Mouse (Mus musculus): ENCODE results near the gene Man2b1. TPM values are rescaled to one million over a fixed set of nuclear protein-coding genes. Genes with fewer than 3 reads are reported as not detected.
A peak's percentile ranks its signal among the peaks of the same experiment; 100 is the strongest.

Man2b1 gene
- polyA plus RNA-seq, 1 experiment from 2014 or later: 40.1 TPM

- no peak for TF ChIP-seq CTCF (IDR thresholded peaks at IDR 0.05; ENCODE audit: low read depth)
- Histone ChIP-seq H3K4me2 (ENCODE audit: low read length) (peak overlapping the region; percentile 71), H3K4me1 (replicated peaks; ENCODE audit: insufficient read depth, low read length) (0 out of 2 replicates have a peak, but pooled peaks cover 8% of the 10 kb centered on the region), H3K36me3 (ENCODE audit: insufficient read depth, low read length) (peaks cover 27% of the 10 kb centered on the region), H3K27ac (peak overlapping the region; percentile 99), H3K27me3 (ENCODE audit: insufficient read depth, low read length) (no peaks in the 10 kb centered on the region), H3K9ac (ENCODE audit: low read depth, low read length) (peak overlapping the region; percentile 93), H3K9me3 (replicated peaks; ENCODE audit: low read length) (no peaks in the 10 kb centered on the region), H3K4me3 (replicated peaks; ENCODE audit: low read depth, low read length) (peak overlapping the region; percentile 89)
- ATAC-seq (replicated peaks; ENCODE audit: low FRiP score, low read depth) (no peak), DNase-seq (ENCODE audit: low spot score) (no peak)
- 32% methylated on average over 9 of the region's 9 CpGs for WGBS
Measured at GRCm38 (mm10) chr8:85072364-85072929, 10.6 kb upstream of the Man2b1 start.

- Histone ChIP-seq H3K4me3 (replicated peaks; ENCODE audit: low read depth, low read length) (no peak overlapping the region), H3K9ac (ENCODE audit: low read depth, low read length) (no peak overlapping the region), H3K27me3 (ENCODE audit: insufficient read depth, low read length) (no peaks in the 10 kb centered on the region), H3K9me3 (replicated peaks; ENCODE audit: low read length) (no peaks in the 10 kb centered on the region), H3K4me2 (ENCODE audit: low read length) (no peak overlapping the region), H3K4me1 (replicated peaks; ENCODE audit: insufficient read depth, low read length) (0 out of 2 replicates have a peak, but pooled peaks cover 8% of the 10 kb centered on the region), H3K27ac (no peak overlapping the region), H3K36me3 (ENCODE audit: insufficient read depth, low read length) (peaks cover 27% of the 10 kb centered on the region)
- DNase-seq (ENCODE audit: low spot score): no peak
- no peak for ATAC-seq (replicated peaks; ENCODE audit: low FRiP score, low read depth)
- no peak for TF ChIP-seq CTCF (IDR thresholded peaks at IDR 0.05; ENCODE audit: low read depth)
- 90% methylated on average over 15 of the region's 15 CpGs for WGBS
Measured at GRCm38 (mm10) chr8:85073041-85073612, 9.9 kb upstream of the Man2b1 start.

GRCm38 (mm10) chr8:85074167-85074566, 8.9 kb upstream of the Man2b1 start:
- Histone ChIP-seq H3K4me2 (ENCODE audit: low read length) (no peak overlapping the region), H3K4me1 (replicated peaks; ENCODE audit: insufficient read depth, low read length) (0 out of 2 replicates have a peak, but pooled peaks cover 8% of the 10 kb centered on the region), H3K27ac (no peak overlapping the region), H3K9me3 (replicated peaks; ENCODE audit: low read length) (no peaks in the 10 kb centered on the region), H3K4me3 (replicated peaks; ENCODE audit: low read depth, low read length) (no peak overlapping the region), H3K36me3 (ENCODE audit: insufficient read depth, low read length) (peaks cover 25% of the 10 kb centered on the region), H3K9ac (ENCODE audit: low read depth, low read length) (no peak overlapping the region), H3K27me3 (ENCODE audit: insufficient read depth, low read length) (no peaks in the 10 kb centered on the region)
- TF ChIP-seq CTCF (IDR thresholded peaks at IDR 0.05; ENCODE audit: low read depth): no peak
- WGBS: 70% methylated on average over 10 of the region's 10 CpGs
- no peak for DNase-seq (ENCODE audit: low spot score)
- no peak for ATAC-seq (replicated peaks; ENCODE audit: low FRiP score, low read depth)

- ATAC-seq (replicated peaks; ENCODE audit: low FRiP score, low read depth): no peak
- H3K27ac ChIP-seq: no peak overlapping the region
- 85% methylated on average over 10 of the region's 10 CpGs for WGBS
- no peak for DNase-seq (ENCODE audit: low spot score)
- no peak for TF ChIP-seq CTCF (IDR thresholded peaks at IDR 0.05; ENCODE audit: low read depth)
- H3K9ac ChIP-seq (ENCODE audit: low read depth, low read length): no peak overlapping the region
- H3K4me2 ChIP-seq (ENCODE audit: low read length): no peak overlapping the region
- H3K9me3 ChIP-seq (replicated peaks; ENCODE audit: low read length): no peaks in the 10 kb centered on the region
- no peaks in the 10 kb centered on the region for H3K27me3 ChIP-seq (ENCODE audit: insufficient read depth, low read length)
- no peak overlapping the region for H3K4me3 ChIP-seq (replicated peaks; ENCODE audit: low read depth, low read length)
- peaks cover 8% of the 10 kb centered on the region; the same call in 1 of the 2 replicates for H3K4me1 ChIP-seq (replicated peaks; ENCODE audit: insufficient read depth, low read length)
- peaks cover 25% of the 10 kb centered on the region for H3K36me3 ChIP-seq (ENCODE audit: insufficient read depth, low read length)
Measured at GRCm38 (mm10) chr8:85074617-85075016, 8.5 kb upstream of the Man2b1 start.

- peaks cover 25% of the 10 kb centered on the region for H3K36me3 ChIP-seq (ENCODE audit: insufficient read depth, low read length)
- no peak overlapping the region for H3K9ac ChIP-seq (ENCODE audit: low read depth, low read length)
- WGBS: 83% methylated on average over 9 of the region's 9 CpGs
- no peak overlapping the region for H3K27ac ChIP-seq
- TF ChIP-seq CTCF (IDR thresholded peaks at IDR 0.05; ENCODE audit: low read depth): peak; percentile 53
- H3K27me3 ChIP-seq (ENCODE audit: insufficient read depth, low read length): no peaks in the 10 kb centered on the region
- ATAC-seq (replicated peaks; ENCODE audit: low FRiP score, low read depth) (no peak), DNase-seq (ENCODE audit: low spot score) (peak; percentile 26)
- H3K4me1 ChIP-seq (replicated peaks; ENCODE audit: insufficient read depth, low read length): peaks cover 3% of the 10 kb centered on the region; the same call in 1 of the 2 replicates
- no peak overlapping the region for H3K4me2 ChIP-seq (ENCODE audit: low read length)
- H3K4me3 ChIP-seq (replicated peaks; ENCODE audit: low read depth, low read length): no peak overlapping the region
- H3K9me3 ChIP-seq (replicated peaks; ENCODE audit: low read length): no peaks in the 10 kb centered on the region
Measured at GRCm38 (mm10) chr8:85076001-85076400, 7.1 kb upstream of the Man2b1 start.

GRCm38 (mm10) chr8:85076993-85077392, 6.1 kb upstream of the Man2b1 start:
- WGBS: 3% methylated on average over 2 of the region's 2 CpGs
- H3K36me3 ChIP-seq (ENCODE audit: insufficient read depth, low read length): peaks cover 25% of the 10 kb centered on the region
- no peaks in the 10 kb centered on the region for H3K9me3 ChIP-seq (replicated peaks; ENCODE audit: low read length)
- no peak overlapping the region for H3K4me3 ChIP-seq (replicated peaks; ENCODE audit: low read depth, low read length)
- no peak overlapping the region for H3K27ac ChIP-seq
- H3K4me1 ChIP-seq (replicated peaks; ENCODE audit: insufficient read depth, low read length): no peaks in the 10 kb centered on the region; the same call in 1 of the 2 replicates
- H3K9ac ChIP-seq (ENCODE audit: low read depth, low read length): no peak overlapping the region
- H3K27me3 ChIP-seq (ENCODE audit: insufficient read depth, low read length): no peaks in the 10 kb centered on the region
- peak; percentile 99 for TF ChIP-seq CTCF (IDR thresholded peaks at IDR 0.05; ENCODE audit: low read depth)
- peak; percentile 93 for DNase-seq (ENCODE audit: low spot score)
- H3K4me2 ChIP-seq (ENCODE audit: low read length): no peak overlapping the region
- no peak for ATAC-seq (replicated peaks; ENCODE audit: low FRiP score, low read depth)
